Mouse (Mus musculus): ENCODE data around the gene Topaz1. TPM values are rescaled to one million over a fixed set of nuclear protein-coding genes. Genes with fewer than 3 reads are reported as not detected.

The Topaz1 gene
- polyA plus RNA-seq, 1 experiment from 2014 or later = not detected

DNA sequence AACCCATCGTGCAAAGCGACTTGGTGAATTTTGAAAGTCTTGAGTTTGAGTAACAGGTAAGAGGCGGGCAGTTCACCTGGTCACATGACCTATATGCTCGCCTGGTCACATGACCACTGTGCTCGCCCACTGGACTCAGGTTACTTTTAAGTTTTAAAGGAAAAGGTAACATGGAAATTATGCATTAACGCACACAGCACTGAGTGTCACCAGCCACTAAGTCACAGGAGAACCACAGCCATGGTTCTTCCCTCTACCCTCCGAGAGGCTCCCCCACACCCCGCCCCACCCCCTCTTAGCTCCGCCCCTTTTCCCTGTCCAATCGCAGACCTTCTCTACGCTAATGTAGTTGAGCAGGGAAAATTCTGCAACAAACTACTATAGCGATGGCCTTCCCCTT, 13.9 kb upstream of the Topaz1 start:
- Histone ChIP-seq H3K4me2 (peak overlapping the region; percentile 10; the same call in 1 of the 2 replicates), H3K4me1 (ENCODE audit: control insufficient read depth, insufficient read depth, low read length) (no peaks in the 10 kb centered on the region), H3K36me3 (ENCODE audit: control insufficient read depth, insufficient read depth, low read length) (no peaks in the 10 kb centered on the region), H3K4me3 (ENCODE audit: low read depth, low read length) (peak overlapping the region; percentile 6; the same call in 1 of the 2 replicates), H3K9ac (ENCODE audit: low read length) (no peak overlapping the region), H3K9me3 (ENCODE audit: control insufficient read depth, low read length) (no peaks in the 10 kb centered on the region), H3K27me3 (ENCODE audit: control insufficient read depth, insufficient read depth, low read length) (no peaks in the 10 kb centered on the region), H3K27ac (ENCODE audit: low read depth, low read length) (no peak overlapping the region)
- 38% methylated on average over 12 of the region's 12 CpGs for WGBS
- ATAC-seq (ENCODE audit: low FRiP score) (no peak), DNase-seq (ENCODE audit: low spot score, missing footprints) (no peak)

DNA sequence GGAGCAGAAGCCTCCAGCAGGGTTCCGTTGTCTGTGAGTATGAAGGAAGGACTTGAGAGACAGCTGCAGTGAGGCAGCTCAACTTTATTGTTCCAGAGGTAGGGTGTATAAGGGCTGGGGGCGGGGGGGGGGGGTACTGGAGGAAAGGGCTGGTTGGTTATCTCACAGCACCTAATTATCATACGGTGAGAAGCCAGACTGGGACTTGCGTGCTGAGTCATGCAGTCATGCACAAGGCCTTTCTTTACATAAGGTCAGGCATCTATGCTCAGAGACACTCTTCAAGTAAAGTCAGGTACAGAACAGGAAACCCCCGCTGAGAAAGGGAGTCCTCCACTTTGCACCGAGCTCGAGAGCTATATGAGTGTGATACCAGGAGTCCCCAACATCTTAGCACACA, 12.2 kb upstream of the Topaz1 start:
- Histone ChIP-seq H3K9me3 (ENCODE audit: control insufficient read depth, low read length) (no peaks in the 10 kb centered on the region), H3K27ac (ENCODE audit: low read depth, low read length) (no peak overlapping the region), H3K4me3 (ENCODE audit: low read depth, low read length) (no peak overlapping the region), H3K36me3 (ENCODE audit: control insufficient read depth, insufficient read depth, low read length) (no peaks in the 10 kb centered on the region), H3K9ac (ENCODE audit: low read length) (no peak overlapping the region), H3K27me3 (ENCODE audit: control insufficient read depth, insufficient read depth, low read length) (no peaks in the 10 kb centered on the region), H3K4me1 (ENCODE audit: control insufficient read depth, insufficient read depth, low read length) (no peaks in the 10 kb centered on the region), H3K4me2 (no peak overlapping the region)
- 70% methylated on average over 7 of the region's 7 CpGs for WGBS
- ATAC-seq (ENCODE audit: low FRiP score) (no peak), DNase-seq (ENCODE audit: low spot score, missing footprints) (no peak)

DNA sequence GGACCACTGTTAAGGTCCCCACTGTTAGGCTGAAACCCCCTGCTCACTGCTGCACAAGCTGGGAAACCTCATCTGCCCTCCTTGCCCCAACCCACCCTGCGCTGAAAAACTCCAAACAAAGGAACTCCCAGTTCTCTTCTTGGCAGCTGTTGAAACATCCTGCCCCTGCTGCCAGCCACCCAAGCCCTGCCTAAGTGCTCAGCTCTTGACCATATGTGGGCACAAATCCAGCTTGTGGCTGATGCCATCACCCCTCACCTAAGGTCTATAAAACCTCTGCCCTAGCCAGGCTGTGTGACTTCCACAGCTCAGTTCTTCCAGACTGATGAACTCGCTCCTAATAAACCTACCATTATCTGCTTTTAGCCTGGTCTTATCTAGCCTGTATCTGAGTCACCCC, 11.1 kb upstream of the Topaz1 start:
- 64% methylated on average over 2 of the region's 2 CpGs for WGBS
- DNase-seq (ENCODE audit: low spot score, missing footprints) (no peak), ATAC-seq (ENCODE audit: low FRiP score) (no peak)
- H3K4me2 ChIP-seq = no peak overlapping the region
- H3K4me3 ChIP-seq (ENCODE audit: low read depth, low read length) = no peak overlapping the region
- H3K27ac ChIP-seq (ENCODE audit: low read depth, low read length) = no peak overlapping the region
- no peaks in the 10 kb centered on the region for H3K9me3 ChIP-seq (ENCODE audit: control insufficient read depth, low read length)
- no peaks in the 10 kb centered on the region for H3K4me1 ChIP-seq (ENCODE audit: control insufficient read depth, insufficient read depth, low read length)
- no peaks in the 10 kb centered on the region for H3K36me3 ChIP-seq (ENCODE audit: control insufficient read depth, insufficient read depth, low read length)
- no peaks in the 10 kb centered on the region for H3K27me3 ChIP-seq (ENCODE audit: control insufficient read depth, insufficient read depth, low read length)
- H3K9ac ChIP-seq (ENCODE audit: low read length) = no peak overlapping the region

DNA sequence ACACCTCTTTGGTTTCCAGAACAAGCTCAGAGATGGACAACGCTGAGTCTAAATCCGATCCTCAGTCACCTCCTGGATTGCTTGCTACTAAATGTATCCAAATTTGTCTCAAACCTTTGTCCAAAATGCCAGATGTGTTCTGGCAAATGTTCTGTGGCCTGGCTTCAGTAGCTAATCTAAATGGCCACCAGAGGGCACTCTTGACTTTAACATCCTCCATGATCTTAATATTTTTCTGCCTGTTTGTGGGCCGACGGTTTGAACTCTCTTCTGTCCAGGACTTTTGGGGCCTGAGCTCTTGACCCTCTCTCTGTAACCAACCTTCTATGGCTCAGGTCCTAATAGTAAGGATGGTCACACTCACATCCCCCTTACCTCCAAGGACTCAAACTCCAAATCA, 10.4 kb upstream of the Topaz1 start:
- no peak overlapping the region for H3K27ac ChIP-seq (ENCODE audit: low read depth, low read length)
- H3K36me3 ChIP-seq (ENCODE audit: control insufficient read depth, insufficient read depth, low read length) = no peaks in the 10 kb centered on the region
- H3K4me3 ChIP-seq (ENCODE audit: low read depth, low read length) = no peak overlapping the region
- no peak overlapping the region for H3K4me2 ChIP-seq
- WGBS = 23% methylated on average over 4 of the region's 4 CpGs
- H3K9me3 ChIP-seq (ENCODE audit: control insufficient read depth, low read length) = no peaks in the 10 kb centered on the region
- DNase-seq (ENCODE audit: low spot score, missing footprints) (peak; percentile 86), ATAC-seq (ENCODE audit: low FRiP score) (no peak)
- no peak overlapping the region for H3K9ac ChIP-seq (ENCODE audit: low read length)
- H3K4me1 ChIP-seq (ENCODE audit: control insufficient read depth, insufficient read depth, low read length) = no peaks in the 10 kb centered on the region
- H3K27me3 ChIP-seq (ENCODE audit: control insufficient read depth, insufficient read depth, low read length) = no peaks in the 10 kb centered on the region

DNA sequence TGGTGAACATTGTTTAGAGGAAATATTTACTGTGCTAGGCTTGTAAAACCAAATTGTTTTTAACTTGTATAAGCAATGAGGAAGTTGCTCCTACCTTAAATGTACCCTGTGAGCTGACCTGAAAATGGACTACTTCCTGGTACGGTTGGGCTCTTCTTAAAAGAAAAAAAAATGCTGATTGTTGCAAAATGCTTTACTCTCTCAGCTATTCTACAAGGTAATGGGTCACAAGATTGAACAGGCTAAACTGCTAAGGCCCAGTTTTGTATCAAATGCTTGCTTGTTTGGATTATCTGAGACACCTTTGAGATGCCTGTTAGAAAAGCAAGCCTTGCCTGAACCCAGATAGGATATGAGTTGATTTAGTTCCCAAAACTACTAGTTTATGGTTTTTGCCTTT, 1.3 kb upstream of the Topaz1 start:
- Histone ChIP-seq H3K36me3 (ENCODE audit: control insufficient read depth, insufficient read depth, low read length) (no peaks in the 10 kb centered on the region), H3K9me3 (ENCODE audit: control insufficient read depth, low read length) (no peaks in the 10 kb centered on the region), H3K9ac (ENCODE audit: low read length) (no peak overlapping the region), H3K4me1 (ENCODE audit: control insufficient read depth, insufficient read depth, low read length) (no peaks in the 10 kb centered on the region), H3K4me2 (no peak overlapping the region), H3K27me3 (ENCODE audit: control insufficient read depth, insufficient read depth, low read length) (no peaks in the 10 kb centered on the region), H3K4me3 (ENCODE audit: low read depth, low read length) (no peak overlapping the region), H3K27ac (ENCODE audit: low read depth, low read length) (no peak overlapping the region)
- no peak for DNase-seq (ENCODE audit: low spot score, missing footprints)
- WGBS = 89% methylated on average over 1 of the region's 1 CpGs
- ATAC-seq (ENCODE audit: low FRiP score) = no peak

DNA sequence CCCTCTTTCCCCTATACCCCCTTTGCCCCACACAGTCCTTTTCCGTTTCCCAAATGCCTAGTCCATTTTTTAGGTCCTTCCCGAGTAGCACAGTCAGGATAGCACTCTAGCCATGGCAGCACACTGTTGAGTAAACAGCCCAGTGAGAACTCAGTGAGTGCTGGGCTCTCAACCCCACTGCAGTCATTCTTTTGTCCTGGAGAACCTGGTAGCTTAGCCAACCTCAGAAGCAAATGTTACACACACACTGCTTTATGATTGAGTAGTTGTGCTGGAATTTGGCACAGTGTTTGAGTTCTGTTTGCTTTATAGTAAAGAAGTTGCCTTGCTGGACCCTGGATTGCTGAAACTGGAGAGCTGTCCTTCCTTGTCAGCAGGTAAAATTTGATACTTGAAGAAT, 10.5 kb downstream of the Topaz1 start:
- no peak overlapping the region for H3K9ac ChIP-seq (ENCODE audit: low read length)
- H3K36me3 ChIP-seq (ENCODE audit: control insufficient read depth, insufficient read depth, low read length) = no peaks in the 10 kb centered on the region
- no peaks in the 10 kb centered on the region for H3K27me3 ChIP-seq (ENCODE audit: control insufficient read depth, insufficient read depth, low read length)
- H3K4me2 ChIP-seq = no peak overlapping the region
- H3K27ac ChIP-seq (ENCODE audit: low read depth, low read length) = no peak overlapping the region
- ATAC-seq (ENCODE audit: low FRiP score) = no peak
- H3K4me3 ChIP-seq (ENCODE audit: low read depth, low read length) = no peak overlapping the region
- WGBS = 53% methylated on average over 2 of the region's 2 CpGs
- DNase-seq (ENCODE audit: low spot score, missing footprints) = no peak
- H3K4me1 ChIP-seq (ENCODE audit: control insufficient read depth, insufficient read depth, low read length) = no peaks in the 10 kb centered on the region
- no peaks in the 10 kb centered on the region for H3K9me3 ChIP-seq (ENCODE audit: control insufficient read depth, low read length)

DNA sequence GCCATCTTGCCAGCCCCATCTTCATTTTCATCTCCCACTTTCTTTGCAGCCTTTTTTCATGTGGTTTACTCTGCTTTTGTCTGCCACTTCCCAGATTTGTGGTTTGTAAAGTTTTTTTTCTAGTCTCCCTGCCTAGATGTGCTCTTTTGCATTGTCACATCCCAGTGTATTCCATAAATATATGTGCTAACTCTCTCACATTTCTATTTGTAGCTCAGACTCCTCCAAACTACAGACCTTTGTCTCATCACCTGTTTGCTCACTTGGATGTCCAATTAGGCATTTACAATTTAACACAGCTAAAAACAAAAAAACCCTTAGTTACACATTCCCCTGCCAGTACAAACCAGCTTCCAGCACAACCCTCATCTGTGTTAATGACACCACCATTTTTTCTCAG, 13.0 kb downstream of the Topaz1 start:
- Histone ChIP-seq H3K9me3 (ENCODE audit: control insufficient read depth, low read length) (no peaks in the 10 kb centered on the region), H3K27me3 (ENCODE audit: control insufficient read depth, insufficient read depth, low read length) (no peaks in the 10 kb centered on the region), H3K27ac (ENCODE audit: low read depth, low read length) (no peak overlapping the region), H3K9ac (ENCODE audit: low read length) (no peak overlapping the region), H3K36me3 (ENCODE audit: control insufficient read depth, insufficient read depth, low read length) (no peaks in the 10 kb centered on the region), H3K4me1 (ENCODE audit: control insufficient read depth, insufficient read depth, low read length) (no peaks in the 10 kb centered on the region), H3K4me2 (no peak overlapping the region), H3K4me3 (ENCODE audit: low read depth, low read length) (no peak overlapping the region)
- no peak for ATAC-seq (ENCODE audit: low FRiP score)
- no peak for DNase-seq (ENCODE audit: low spot score, missing footprints)

DNA sequence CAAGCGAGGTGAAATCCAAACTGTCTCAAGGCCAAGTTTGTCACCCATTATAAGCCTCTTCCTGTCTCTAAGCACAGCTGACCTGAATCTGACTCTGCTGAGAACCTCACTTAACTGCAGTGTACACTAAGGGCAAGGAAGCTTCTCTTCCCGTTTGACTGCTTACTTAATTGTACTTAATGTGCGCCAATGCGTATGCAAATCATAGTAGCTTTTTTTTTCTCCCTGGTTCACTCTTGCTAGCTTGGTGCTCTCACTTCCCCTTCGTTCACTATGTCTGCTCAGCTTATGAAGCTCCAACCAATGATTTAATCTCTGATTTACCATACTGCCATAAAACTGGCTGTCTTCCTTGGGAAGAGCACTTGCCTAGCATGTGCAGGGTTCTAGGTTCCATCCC, 38.1 kb downstream of the Topaz1 start:
- 76% methylated on average over 5 of the region's 5 CpGs for WGBS
- Histone ChIP-seq H3K9ac (ENCODE audit: low read length) (no peak overlapping the region), H3K4me3 (ENCODE audit: low read depth, low read length) (no peak overlapping the region), H3K27ac (ENCODE audit: low read depth, low read length) (no peak overlapping the region), H3K9me3 (ENCODE audit: control insufficient read depth, low read length) (no peaks in the 10 kb centered on the region), H3K27me3 (ENCODE audit: control insufficient read depth, insufficient read depth, low read length) (no peaks in the 10 kb centered on the region), H3K4me1 (ENCODE audit: control insufficient read depth, insufficient read depth, low read length) (no peaks in the 10 kb centered on the region), H3K4me2 (no peak overlapping the region), H3K36me3 (ENCODE audit: control insufficient read depth, insufficient read depth, low read length) (no peaks in the 10 kb centered on the region)
- no peak for DNase-seq (ENCODE audit: low spot score, missing footprints)
- ATAC-seq (ENCODE audit: low FRiP score) = no peak

DNA sequence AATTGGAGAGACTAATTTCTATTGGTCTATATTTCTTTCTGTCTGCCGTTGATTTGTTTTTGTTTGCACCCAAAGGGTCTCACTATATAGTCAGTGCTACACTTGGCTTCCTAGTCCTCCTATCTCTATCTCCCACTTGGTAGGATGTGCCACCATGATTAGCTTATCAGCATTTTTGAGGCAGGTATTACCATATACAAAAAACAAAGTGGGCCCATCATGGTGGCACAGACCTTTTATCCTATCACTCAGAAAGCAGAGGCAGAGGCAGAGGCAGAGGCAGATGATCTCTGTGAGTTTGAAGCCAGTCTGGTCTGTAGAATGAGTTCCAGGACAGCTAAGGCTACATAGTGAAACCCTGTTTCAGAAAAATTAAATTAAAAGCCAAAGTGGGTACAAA, 39.4 kb downstream of the Topaz1 start:
- no peak overlapping the region for H3K4me2 ChIP-seq
- DNase-seq (ENCODE audit: low spot score, missing footprints) = no peak

More for the DNA sequence above, 39.4 kb downstream of the Topaz1 start:
- Histone ChIP-seq H3K9ac (ENCODE audit: low read length) (no peak overlapping the region), H3K4me1 (ENCODE audit: control insufficient read depth, insufficient read depth, low read length) (no peaks in the 10 kb centered on the region), H3K27ac (ENCODE audit: low read depth, low read length) (no peak overlapping the region), H3K36me3 (ENCODE audit: control insufficient read depth, insufficient read depth, low read length) (no peaks in the 10 kb centered on the region), H3K4me3 (ENCODE audit: low read depth, low read length) (no peak overlapping the region), H3K27me3 (ENCODE audit: control insufficient read depth, insufficient read depth, low read length) (no peaks in the 10 kb centered on the region), H3K9me3 (ENCODE audit: control insufficient read depth, low read length) (no peaks in the 10 kb centered on the region)
- 97% methylated on average over 1 of the region's 1 CpGs for WGBS
- no peak for ATAC-seq (ENCODE audit: low FRiP score)
